Mouse (Mus musculus): ENCODE data around the gene Rgs11.

DNA sequence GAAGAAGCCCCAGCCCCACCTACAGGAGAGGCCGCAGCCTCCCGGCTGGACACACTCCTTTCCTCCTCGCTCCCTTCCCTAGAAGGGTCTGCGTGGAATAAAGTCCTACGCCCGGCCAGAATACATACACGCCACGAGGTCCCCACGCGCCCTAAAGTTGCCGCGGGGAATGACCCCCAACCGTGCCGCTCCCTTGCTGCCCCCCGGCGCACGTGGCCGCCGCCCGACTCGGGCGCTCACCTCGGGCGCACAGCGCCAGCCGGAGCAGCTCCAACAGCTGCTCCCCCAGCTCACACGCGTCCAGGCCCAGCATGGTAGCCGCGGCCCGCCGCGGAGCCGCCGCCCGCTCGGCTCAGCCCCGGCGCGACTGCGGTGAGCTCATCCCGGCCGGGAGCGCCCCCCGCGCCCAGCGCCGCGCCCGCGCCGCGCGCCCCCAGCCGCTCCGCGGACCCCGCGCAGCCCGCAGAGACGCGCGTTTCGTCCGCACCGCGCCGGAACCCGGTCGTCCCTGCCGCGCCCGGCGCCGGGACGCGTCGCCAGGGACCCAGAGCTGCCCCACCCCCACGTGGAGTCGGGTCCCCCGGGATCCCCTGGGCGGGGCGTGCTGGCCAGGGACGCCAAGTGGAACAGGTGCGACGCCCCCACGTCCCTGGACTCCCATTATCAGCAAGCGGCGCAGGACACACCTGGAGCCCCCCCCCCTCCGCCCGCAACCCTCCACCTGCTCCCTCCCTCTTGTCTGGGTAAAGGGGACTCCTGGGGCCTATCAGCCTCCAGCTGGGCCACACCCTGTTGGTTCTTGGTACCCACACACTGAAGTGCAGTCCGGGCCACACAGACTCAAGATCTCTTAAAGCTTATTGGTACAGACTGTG lies 1.7 kb upstream of the Rgs11 start:
- TF ChIP-seq POLR2A (IDR thresholded peaks at IDR 0.05; ENCODE audit: borderline replicate concordance, low read depth, low read length) (no peak), CTCF (IDR thresholded peaks at IDR 0.05; ENCODE audit: low read depth, low read length) (no peak)
